Mouse (Mus musculus) limb, embryonic 13.5 days (tissue): ENCODE measurements at regions not wholly inside any gene's neighbourhood (a gene's known extent, or its start where the extent isn't known, plus 50 kb on each side); places are given as distances from the start of the nearest gene placed in this dataset.
A peak's percentile ranks its signal among the peaks of the same experiment; 100 is the strongest.

Source experiments
- ATAC-seq: fragments of 200-750 bp; cut with Nextera tagmentation; 2 replicates; pipeline ENCODE4 v1.8.0; 2017; ENCODE audit warnings: low read depth, moderate number of reproducible peaks, moderate TSS enrichment; ENCODE audit not compliant: low FRiP score
- H3K27ac ChIP-seq: fragments of 300-500 bp; sonication (generic); 2 replicates; pipeline ENCODE4 v1.5.1; 2015; ENCODE audit warnings: inconsistent platforms, mild to moderate bottlenecking, moderate library complexity
- H3K27me3 ChIP-seq: fragments of 300-500 bp; sonication (generic); 2 replicates; pipeline ENCODE4 v1.6.1; 2015; ENCODE audit warnings: mild to moderate bottlenecking, inconsistent platforms
- H3K36me3 ChIP-seq: fragments of 300-500 bp; sonication (generic); 2 replicates; pipeline ENCODE4 v1.6.1; 2015; ENCODE audit warnings: inconsistent platforms, mild to moderate bottlenecking, moderate library complexity
- H3K4me1 ChIP-seq: fragments of 300-500 bp; sonication (generic); 2 replicates; pipeline ENCODE4 v1.6.1; 2015; ENCODE audit warnings: inconsistent platforms
- H3K4me2 ChIP-seq: fragments of 300-500 bp; sonication (generic); replicated peaks from 2 replicates; pipeline ENCODE4 v1.6.1; 2015; ENCODE audit warnings: inconsistent platforms, mild to moderate bottlenecking, moderate library complexity
- H3K4me3 ChIP-seq: fragments of 300-500 bp; sonication (generic); 2 replicates; pipeline ENCODE4 v1.5.1; 2015; ENCODE audit warnings: moderate library complexity, mild to moderate bottlenecking, inconsistent platforms
- H3K9ac ChIP-seq: fragments of 300-500 bp; sonication (generic); 2 replicates; pipeline ENCODE4 v1.6.1; 2015; ENCODE audit warnings: mild to moderate bottlenecking, inconsistent platforms
- H3K9me3 ChIP-seq: fragments of 300-500 bp; sonication (generic); 2 replicates; pipeline ENCODE4 v1.6.1; 2016; ENCODE audit warnings: inconsistent platforms
- WGBS: fragments of 180-500 bp; shearing (Covaris S2); methylation state at CpG from one replicate; pipeline ENCODE4 v1.1.7; 2015; 5-methylcytosine and 5-hydroxymethylcytosine counted together

DNA sequence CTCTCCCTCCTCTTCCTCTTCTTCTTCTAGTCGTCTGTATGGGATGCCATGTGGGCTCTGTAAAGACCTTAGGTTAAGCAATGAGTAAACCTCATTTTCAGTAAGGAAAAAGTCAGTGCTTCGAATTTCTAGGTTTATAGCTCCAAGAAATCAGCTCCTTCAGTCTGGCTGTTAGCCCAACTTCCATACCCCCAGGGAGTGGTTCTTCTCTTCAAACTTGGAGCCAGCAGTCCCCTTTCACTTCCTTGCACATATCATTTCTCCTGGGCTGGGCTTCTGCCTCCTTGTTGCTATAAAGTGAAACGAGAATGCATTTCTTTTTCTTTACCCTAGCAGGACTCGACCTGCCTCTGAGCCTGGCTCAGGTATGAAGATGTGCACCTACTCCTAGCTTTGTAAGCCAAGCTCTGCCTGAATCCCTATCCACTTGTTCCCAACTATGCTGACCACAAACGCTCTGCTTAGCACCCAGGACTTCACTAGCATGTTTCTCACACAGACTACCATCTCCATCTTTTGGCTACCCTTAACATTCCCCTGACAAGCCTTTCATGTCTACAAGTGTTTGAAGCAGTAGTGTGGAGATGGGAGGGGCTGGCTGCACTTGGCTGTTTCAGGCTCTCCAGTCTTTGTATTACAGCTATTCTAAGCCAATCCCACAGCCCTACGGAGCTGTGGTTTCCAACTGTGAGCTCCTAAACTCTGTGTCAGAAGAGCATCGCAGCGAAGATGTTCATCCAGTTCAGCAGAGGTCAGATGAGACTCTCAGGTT, 243.8 kb upstream of the Tprg start:
- Histone ChIP-seq H3K9me3 (no peaks in the 10 kb centered on the region), H3K4me2 (peak overlapping the region; percentile 19; the same call in 1 of the 2 replicates), H3K4me1 (peaks cover 53% of the 10 kb centered on the region), H3K4me3 (no peak overlapping the region), H3K27me3 (no peaks in the 10 kb centered on the region), H3K9ac (no peak overlapping the region), H3K27ac (peak overlapping the region; percentile 85), H3K36me3 (no peaks in the 10 kb centered on the region)
- no peak for ATAC-seq
- WGBS: 46% methylated on average over 8 of the region's 8 CpGs

DNA sequence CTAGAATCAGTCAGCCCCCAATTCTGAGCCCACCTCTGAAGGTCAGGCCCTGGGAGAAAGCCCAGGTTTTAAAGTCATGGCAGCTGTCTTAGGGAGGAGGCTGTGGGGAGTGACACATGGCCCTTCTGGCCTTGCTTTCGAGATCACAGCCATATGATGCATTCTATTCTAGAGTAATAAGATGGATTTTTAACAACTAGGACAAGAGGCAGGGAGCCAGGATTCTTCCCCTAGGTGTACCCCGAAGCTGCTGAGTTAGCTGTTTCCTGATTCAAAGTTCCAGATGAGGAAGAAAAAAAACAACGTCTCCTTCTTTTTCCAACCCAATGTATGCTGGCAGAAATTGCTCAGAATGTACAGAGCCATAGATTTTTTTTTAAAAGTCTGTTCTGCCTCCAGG, 242.0 kb upstream of the Tprg start:
- Histone ChIP-seq H3K4me1 (peaks cover 53% of the 10 kb centered on the region), H3K9ac (no peak overlapping the region), H3K9me3 (no peaks in the 10 kb centered on the region), H3K27ac (0 out of 2 replicates have a peak overlapping the region, but pooled peaks have one; percentile 2), H3K4me2 (no peak overlapping the region), H3K27me3 (no peaks in the 10 kb centered on the region), H3K4me3 (no peak overlapping the region), H3K36me3 (no peaks in the 10 kb centered on the region)
- no peak for ATAC-seq
- WGBS: 45% methylated on average over 3 of the region's 3 CpGs

DNA sequence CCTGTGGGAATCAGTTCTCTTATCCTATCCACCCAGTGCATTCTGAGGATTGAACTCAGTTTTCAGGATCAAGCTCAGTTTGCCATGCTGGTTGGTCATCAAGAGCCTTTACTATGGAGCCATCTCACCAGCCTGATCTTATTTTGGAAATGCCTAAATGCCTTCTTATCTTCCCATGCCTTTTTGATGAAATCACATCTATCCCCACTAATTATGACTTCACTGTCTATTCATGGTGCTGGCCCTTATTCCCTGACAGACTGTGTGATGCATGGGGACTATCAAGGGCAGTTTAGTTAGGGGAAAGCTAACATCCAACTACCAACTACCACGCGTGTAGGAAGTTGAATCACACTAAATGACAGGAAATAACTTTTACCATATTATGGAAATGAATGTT, 238.9 kb upstream of the Tprg start:
- Histone ChIP-seq H3K4me1 (peaks cover 30% of the 10 kb centered on the region), H3K27ac (no peak overlapping the region), H3K4me3 (no peak overlapping the region), H3K9ac (no peak overlapping the region), H3K36me3 (no peaks in the 10 kb centered on the region), H3K9me3 (no peaks in the 10 kb centered on the region), H3K27me3 (no peaks in the 10 kb centered on the region), H3K4me2 (no peak overlapping the region)
- WGBS: 81% methylated on average over 2 of the region's 2 CpGs
- ATAC-seq: no peak

DNA sequence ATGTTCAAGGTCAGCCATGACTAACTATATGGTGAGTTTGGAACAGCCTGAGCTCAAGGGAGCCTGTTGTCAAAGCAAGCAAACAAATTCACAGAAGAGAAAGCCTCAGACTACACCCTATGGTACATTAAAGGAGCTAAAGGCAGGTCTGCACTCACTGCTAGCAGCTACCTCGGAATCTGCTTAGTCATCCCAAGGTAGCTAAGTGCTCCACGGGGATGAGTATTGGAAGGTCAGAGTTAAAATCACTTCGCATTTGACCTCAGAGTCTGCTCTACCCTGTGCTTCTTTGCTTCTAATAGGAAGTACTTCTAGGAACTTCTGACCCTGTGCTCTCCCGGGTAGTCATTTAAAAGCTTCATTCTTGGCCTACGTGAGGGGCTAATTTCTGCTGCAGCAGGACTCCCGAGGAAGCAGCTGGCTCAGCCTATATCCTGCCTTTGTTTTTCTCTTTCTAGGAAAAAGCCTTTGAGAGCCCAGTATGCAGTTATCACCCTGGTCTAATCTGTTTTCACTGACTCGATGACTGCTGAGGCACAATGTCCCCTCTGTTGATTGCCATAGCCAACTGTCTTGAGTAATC, 236.6 kb upstream of the Tprg start:
- Histone ChIP-seq H3K4me3 (no peak overlapping the region), H3K9me3 (no peaks in the 10 kb centered on the region), H3K27me3 (no peaks in the 10 kb centered on the region), H3K36me3 (no peaks in the 10 kb centered on the region), H3K4me1 (peaks cover 8% of the 10 kb centered on the region), H3K4me2 (no peak overlapping the region), H3K9ac (no peak overlapping the region), H3K27ac (no peak overlapping the region)
- WGBS: 57% methylated on average over 7 of the region's 7 CpGs
- ATAC-seq: no peak

DNA sequence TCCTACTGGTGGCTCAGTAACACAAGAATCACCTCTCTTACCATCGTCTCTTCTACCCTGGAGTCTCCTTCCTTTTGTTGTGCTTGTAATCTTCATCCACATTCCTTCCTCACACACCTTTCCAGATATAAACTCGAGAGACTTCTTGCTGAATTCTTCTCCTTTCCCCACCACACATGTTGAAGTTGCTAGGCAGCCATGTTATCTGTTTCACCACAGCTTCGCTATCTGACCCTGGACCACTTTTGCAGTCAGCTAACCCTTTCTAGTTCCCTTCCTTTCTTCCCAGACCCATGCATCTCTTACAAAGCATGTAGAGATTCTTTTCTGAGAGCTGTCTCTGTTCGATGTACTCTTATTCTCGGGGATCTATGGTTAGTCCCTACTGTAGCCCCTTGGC, 235.6 kb upstream of the Tprg start:
- Histone ChIP-seq H3K4me1 (no peaks in the 10 kb centered on the region), H3K9me3 (no peaks in the 10 kb centered on the region), H3K4me3 (no peak overlapping the region), H3K9ac (no peak overlapping the region), H3K27me3 (no peaks in the 10 kb centered on the region), H3K36me3 (no peaks in the 10 kb centered on the region), H3K4me2 (no peak overlapping the region), H3K27ac (no peak overlapping the region)
- no peak for ATAC-seq
- WGBS: 82% methylated on average over 5 of the region's 5 CpGs

DNA sequence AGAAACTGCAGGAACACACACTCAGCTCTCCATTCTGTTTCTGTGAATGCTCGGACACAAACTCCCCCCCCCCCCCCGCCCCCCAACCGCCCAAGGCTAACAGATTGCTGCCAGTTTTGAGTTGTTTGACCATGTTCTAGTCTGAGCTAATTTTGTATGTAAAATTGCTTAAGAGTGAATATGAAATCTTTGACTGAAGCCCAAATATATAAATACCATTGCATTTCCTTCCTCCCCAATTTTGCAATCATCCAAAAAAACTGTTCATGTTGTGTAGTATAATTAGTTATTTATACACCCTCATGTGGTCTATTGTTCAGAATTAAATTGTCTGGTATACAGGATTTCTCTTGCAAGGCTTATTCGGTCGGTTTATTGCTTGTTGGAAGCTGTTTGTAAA, 234.2 kb upstream of the Tprg start:
- Histone ChIP-seq H3K4me3 (no peak overlapping the region), H3K4me1 (no peaks in the 10 kb centered on the region), H3K9ac (no peak overlapping the region), H3K36me3 (no peaks in the 10 kb centered on the region), H3K27me3 (no peaks in the 10 kb centered on the region), H3K9me3 (no peaks in the 10 kb centered on the region), H3K4me2 (no peak overlapping the region), H3K27ac (no peak overlapping the region)
- 73% methylated on average over 5 of the region's 5 CpGs for WGBS
- no peak for ATAC-seq

DNA sequence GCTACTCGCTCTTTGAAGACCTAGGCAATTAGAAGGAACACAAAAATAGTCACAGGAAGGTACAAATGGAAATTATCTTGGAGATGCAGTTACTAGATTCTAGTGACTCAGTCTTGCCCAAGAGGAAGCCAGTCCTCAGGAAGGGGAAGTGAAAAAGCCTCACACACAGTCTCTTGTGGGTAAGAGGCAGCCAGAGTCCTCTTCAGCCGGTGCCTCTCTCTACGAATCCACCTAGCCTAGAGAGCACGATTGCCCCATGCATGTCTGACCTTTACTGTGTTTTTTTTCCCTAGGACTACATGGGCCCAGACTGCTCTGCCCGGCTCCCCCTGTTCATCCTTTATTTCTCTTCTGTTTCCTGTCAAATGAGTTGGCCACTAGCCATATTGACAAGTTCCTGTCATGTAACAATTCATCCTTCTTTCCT, 233.7 kb upstream of the Tprg start:
- H3K36me3 ChIP-seq: no peaks in the 10 kb centered on the region
- no peak overlapping the region for H3K4me2 ChIP-seq
- H3K9ac ChIP-seq: no peak overlapping the region
- H3K9me3 ChIP-seq: no peaks in the 10 kb centered on the region
- H3K4me1 ChIP-seq: peaks cover under 1% of the 10 kb centered on the region
- no peak overlapping the region for H3K27ac ChIP-seq
- H3K27me3 ChIP-seq: no peaks in the 10 kb centered on the region
- no peak overlapping the region for H3K4me3 ChIP-seq
- no peak for ATAC-seq
- 74% methylated on average over 5 of the region's 5 CpGs for WGBS

DNA sequence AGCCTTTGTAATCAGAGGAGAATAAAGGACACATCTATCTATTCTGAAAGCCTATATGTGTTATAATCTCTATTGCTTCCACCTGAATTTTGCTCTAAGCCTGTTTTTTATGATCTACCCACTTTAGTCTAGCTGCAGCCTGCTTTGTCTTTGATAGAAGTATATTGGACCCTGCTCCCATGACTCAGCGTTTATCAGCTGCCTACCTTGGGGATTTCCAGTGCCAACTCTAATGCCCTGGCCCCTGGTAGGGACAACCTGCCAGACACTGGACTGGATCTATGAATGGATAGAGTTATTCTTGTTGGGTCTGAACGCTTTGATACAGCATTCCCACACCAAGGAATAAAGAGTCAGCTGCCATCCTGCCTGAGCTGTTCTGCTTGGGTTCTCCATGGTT, 232.3 kb upstream of the Tprg start:
- no peak for ATAC-seq
- H3K9me3 ChIP-seq: no peaks in the 10 kb centered on the region
- 90% methylated on average over 2 of the region's 2 CpGs for WGBS

DNA sequence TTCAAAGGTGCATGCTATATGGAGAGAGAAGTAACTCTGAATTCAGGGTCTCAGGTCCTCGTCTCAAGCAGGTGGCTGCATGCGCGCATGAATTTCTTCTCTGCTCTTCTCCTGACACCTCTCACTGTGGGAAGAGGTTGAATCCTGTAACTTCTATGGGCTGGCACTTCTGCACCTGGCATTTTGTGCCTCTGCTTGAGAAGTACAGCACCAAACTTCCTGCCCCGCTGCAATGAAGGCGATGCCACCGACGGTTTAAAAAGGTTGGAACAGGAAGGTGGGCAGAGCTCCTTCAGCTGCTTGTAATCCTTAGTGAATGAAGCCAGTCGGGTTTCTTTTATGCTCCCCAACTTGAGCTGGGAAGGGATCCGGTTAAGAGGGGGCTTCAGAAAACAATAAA, 231.2 kb upstream of the Tprg start:
- 77% methylated on average over 9 of the region's 9 CpGs for WGBS
- no peak overlapping the region for H3K9ac ChIP-seq

More for the DNA sequence above, 232.3 kb upstream of the Tprg start:
- no peak overlapping the region for H3K27ac ChIP-seq
- no peaks in the 10 kb centered on the region for H3K27me3 ChIP-seq
- peaks cover 8% of the 10 kb centered on the region for H3K4me1 ChIP-seq
- no peaks in the 10 kb centered on the region for H3K36me3 ChIP-seq
- H3K9ac ChIP-seq: no peak overlapping the region
- H3K4me3 ChIP-seq: no peak overlapping the region
- no peak overlapping the region for H3K4me2 ChIP-seq

DNA sequence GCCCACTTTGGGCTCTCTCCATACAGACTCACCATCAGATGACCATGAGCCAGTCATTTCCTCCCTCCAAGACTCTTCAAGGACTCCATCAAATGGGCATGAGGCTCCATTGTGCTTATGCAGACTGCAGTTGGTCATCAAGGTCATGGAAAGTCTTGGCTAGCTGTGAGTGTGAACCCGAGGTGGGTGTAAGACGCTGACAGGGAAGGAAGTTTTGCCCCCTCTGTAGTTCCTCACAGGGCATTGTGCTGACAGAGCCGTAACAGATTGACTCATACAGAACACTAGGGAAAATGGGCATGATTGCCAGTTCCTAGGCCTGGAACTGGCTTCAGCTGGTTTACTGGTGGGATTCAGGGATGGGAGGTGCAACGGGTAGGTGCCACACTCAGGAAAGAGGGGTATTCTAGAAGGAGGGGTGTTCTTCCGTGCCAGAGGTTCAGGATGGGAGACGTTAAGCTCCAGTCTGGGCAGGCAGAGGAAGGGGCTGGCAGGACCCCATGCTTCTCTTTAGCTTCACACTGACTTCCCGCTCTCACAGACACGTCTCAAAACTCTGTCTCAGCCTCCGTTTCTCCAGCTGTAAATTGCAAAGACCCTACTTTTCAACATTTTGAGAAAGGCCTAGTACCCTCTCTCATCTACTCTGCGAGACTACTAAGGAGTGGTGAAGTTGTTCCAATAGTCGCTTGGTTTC, 228.4 kb upstream of the Tprg start:
- H3K9ac ChIP-seq: peak overlapping the region; percentile 69
- 38% methylated on average over 11 of the region's 11 CpGs for WGBS

More for the DNA sequence above, 231.2 kb upstream of the Tprg start:
- Histone ChIP-seq H3K36me3 (no peaks in the 10 kb centered on the region), H3K4me1 (peaks cover 17% of the 10 kb centered on the region), H3K27me3 (no peaks in the 10 kb centered on the region), H3K27ac (no peak overlapping the region), H3K4me2 (no peak overlapping the region), H3K9me3 (no peaks in the 10 kb centered on the region), H3K4me3 (no peak overlapping the region)
- ATAC-seq: no peak

DNA sequence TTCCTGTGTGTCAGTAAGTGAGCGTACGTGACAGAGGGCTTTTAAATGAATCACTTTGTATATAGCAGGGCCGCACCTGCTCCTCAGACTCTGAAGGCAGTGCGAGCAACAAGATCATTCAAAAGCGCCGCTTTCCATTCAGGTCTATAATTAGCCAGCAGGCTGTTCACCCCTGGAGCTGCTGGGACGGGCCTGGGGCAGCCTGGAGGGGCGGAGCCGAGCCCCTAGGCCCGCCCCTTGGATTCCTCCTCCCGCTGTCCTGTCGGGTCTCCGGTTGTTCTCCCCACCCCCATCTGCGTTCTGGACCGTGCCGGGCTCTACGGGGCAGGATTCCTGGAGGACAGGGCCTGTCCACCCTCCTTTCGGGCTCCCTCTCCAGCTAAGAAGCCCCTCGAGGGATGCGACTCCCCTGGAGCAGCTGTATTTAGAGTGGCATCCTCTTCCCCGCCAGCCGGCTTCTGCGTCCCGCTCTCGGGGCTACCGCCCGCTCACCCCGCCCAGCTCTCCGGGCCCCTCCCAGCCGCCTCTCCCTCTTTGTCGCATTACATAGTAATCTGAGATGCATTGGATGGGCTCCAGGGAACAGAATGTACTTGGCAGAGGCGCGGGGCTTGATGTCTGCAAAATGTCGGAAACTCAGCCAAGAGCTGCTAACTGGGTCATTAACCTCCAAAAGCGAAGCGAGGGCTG, 227.7 kb upstream of the Tprg start:
- H3K4me1 ChIP-seq: peaks cover 18% of the 10 kb centered on the region
- H3K4me2 ChIP-seq: peak overlapping the region; percentile 71
- H3K27me3 ChIP-seq: 0 out of 2 replicates have a peak, but pooled peaks cover 1% of the 10 kb centered on the region
- no peaks in the 10 kb centered on the region for H3K9me3 ChIP-seq
- ATAC-seq: peak; percentile 96
- peak overlapping the region; percentile 57 for H3K4me3 ChIP-seq
- no peaks in the 10 kb centered on the region for H3K36me3 ChIP-seq
- H3K27ac ChIP-seq: peak overlapping the region; percentile 96
- whole genome bisulfite sequencing: under 1% methylated on average over 36 of the region's 36 CpGs
- H3K9ac ChIP-seq: peak overlapping the region; percentile 69

More for the DNA sequence above, 228.4 kb upstream of the Tprg start:
- no peak for ATAC-seq
- H3K4me1 ChIP-seq: peaks cover 18% of the 10 kb centered on the region
- H3K9me3 ChIP-seq: no peaks in the 10 kb centered on the region
- H3K4me3 ChIP-seq: peak overlapping the region; percentile 57
- peak overlapping the region; percentile 96; the same call in 1 of the 2 replicates for H3K27ac ChIP-seq
- no peaks in the 10 kb centered on the region for H3K27me3 ChIP-seq
- no peaks in the 10 kb centered on the region for H3K36me3 ChIP-seq
- peak overlapping the region; percentile 71 for H3K4me2 ChIP-seq
